In the genomic region with DNA sequence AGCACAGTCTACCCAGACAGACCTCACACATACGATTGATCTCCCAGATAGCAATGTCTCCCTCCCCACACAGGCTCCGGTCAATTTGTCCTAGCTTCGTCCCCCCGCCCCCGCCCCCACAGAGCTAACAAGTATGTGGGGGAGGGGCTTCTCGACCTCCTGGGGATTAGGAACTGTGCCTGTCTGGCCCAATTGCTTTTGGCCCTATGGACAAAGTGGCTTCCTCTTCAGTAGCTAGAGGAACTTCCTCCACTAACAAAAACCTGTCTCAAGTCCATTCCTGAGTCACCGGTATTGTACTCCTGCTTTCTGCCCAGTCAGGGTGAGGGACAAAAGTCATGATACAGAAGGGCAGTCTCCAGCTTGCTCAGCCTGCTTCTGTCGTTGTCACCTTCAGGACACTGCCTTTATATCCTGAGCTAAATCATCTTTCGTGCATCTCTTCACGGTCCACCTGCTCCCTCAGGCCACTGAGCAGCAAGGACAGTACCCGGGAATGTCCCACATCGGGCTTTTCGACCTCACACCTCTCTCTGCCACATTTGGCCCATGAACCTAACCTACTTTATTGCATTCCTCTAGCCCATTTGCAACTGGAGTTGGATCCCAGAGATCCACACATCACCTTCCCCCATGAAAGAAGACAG, we compare ENCODE assay signal across 13 mouse cellular contexts. TPM values are rescaled to one million over a fixed set of nuclear protein-coding genes. Genes with fewer than 3 reads are reported as not detected.
DNase-seq lines count a peak whose midpoint lies in the region; ATAC-seq and TF ChIP-seq lines count a peak whose summit lies in the region.
"Had no signal": no experiment of that assay in that cellular context is flagged by ENCODE, and none has a peak within 500 bp of the region (broad histone marks: within the 10 kb centered on the region; RNA-seq: fewer than 3 reads in every experiment).

No protein-coding gene starts in this region.

- 0 out of 2 replicates have a peak overlapping the region, but pooled peaks have one; percentile 28 for H3K9ac ChIP-seq in kidney, embryonic 14.5 days (ENCODE audit: low read depth, low read length)
- H3K9ac ChIP-seq in hindbrain, embryonic 11.5 days (ENCODE audit: low read depth, low read length): no peak overlapping the region
- no peak overlapping the region for H3K9ac ChIP-seq in limb, embryonic 14.5 days (ENCODE audit: low read depth, low read length, severe bottlenecking)
- H3K9ac ChIP-seq in stomach, embryonic 15.5 days: no peak overlapping the region

- H3K27me3 ChIP-seq in kidney, embryonic 14.5 days (ENCODE audit: control insufficient read depth, insufficient read depth, low read length): peaks cover 52% of the 10 kb centered on the region
- peaks cover 22% of the 10 kb centered on the region for H3K27me3 ChIP-seq in hindbrain, embryonic 11.5 days (ENCODE audit: control insufficient read depth, insufficient read depth, low read length)
- peaks cover 47% of the 10 kb centered on the region for H3K27me3 ChIP-seq in limb, embryonic 14.5 days (ENCODE audit: control insufficient read depth, insufficient read depth, low read length)
- H3K27me3 ChIP-seq in stomach, embryonic 15.5 days (replicated peaks): peaks cover 51% of the 10 kb centered on the region

- no peak overlapping the region for H3K27ac ChIP-seq in kidney, embryonic 14.5 days (ENCODE audit: low read depth, low read length)
- H3K27ac ChIP-seq in hindbrain, embryonic 11.5 days (ENCODE audit: low read depth, low read length): peak overlapping the region; percentile 51; the same call in 1 of the 2 replicates
- H3K27ac ChIP-seq in limb, embryonic 14.5 days (replicated peaks; ENCODE audit: low read depth, low read length): no peak overlapping the region
- no peak overlapping the region for H3K27ac ChIP-seq in stomach, embryonic 15.5 days

- 3% methylated on average over 13 of the region's 13 CpGs for WGBS in kidney, embryonic 14.5 days
- 5% methylated on average over 13 of the region's 13 CpGs for WGBS in hindbrain, embryonic 11.5 days
- 8% methylated on average over 13 of the region's 13 CpGs for WGBS in limb, embryonic 14.5 days
- 14% methylated on average over 13 of the region's 13 CpGs for WGBS in stomach, embryonic 15.5 days

- ATAC-seq in kidney, embryonic 14.5 days (ENCODE audit: low FRiP score, low TSS enrichment): no peak
- no peak for ATAC-seq in hindbrain, embryonic 11.5 days (ENCODE audit: low FRiP score)
- ATAC-seq in limb, embryonic 14.5 days (ENCODE audit: low FRiP score, low read depth): no peak
- no peak for ATAC-seq in stomach, embryonic 15.5 days (ENCODE audit: insufficient read depth, low FRiP score, low read depth)
- ATAC-seq: inflammation-experienced regulatory T-cells, adult 6 months had no signal

- H3K4me2 ChIP-seq in kidney, embryonic 14.5 days (replicated peaks; ENCODE audit: low read depth, low read length): peak overlapping the region; percentile 63; the same call in 1 of the 2 replicates
- H3K4me2 ChIP-seq in hindbrain, embryonic 11.5 days (replicated peaks; ENCODE audit: low read depth, low read length): peak overlapping the region; percentile 15; the same call in 1 of the 2 replicates
- H3K4me2 ChIP-seq in limb, embryonic 14.5 days (replicated peaks; ENCODE audit: low read depth, low read length, severe bottlenecking): peak overlapping the region; percentile 80; the same call in 1 of the 2 replicates
- H3K4me2 ChIP-seq in stomach, embryonic 15.5 days: peak overlapping the region; percentile 89; the same call in 1 of the 2 replicates

- no peak for TF ChIP-seq POLR2A in limb, embryonic 14.5 days (IDR thresholded peaks at IDR 0.05; ENCODE audit: borderline replicate concordance, extremely low read depth, insufficient read depth, insufficient read length)

- no peak for DNase-seq in kidney, postnatal 4 days
- no peak for DNase-seq in hindbrain, embryonic 11.5 days (ENCODE audit: low spot score)
- DNase-seq in limb, embryonic 14.5 days (ENCODE audit: low spot score): no peak
- DNase-seq in cerebellum, postnatal 10 days: no peak
- DNase-seq in spleen, adult 18-20 months: no peak
- no peak for DNase-seq in adrenal gland, postnatal 25 days
- DNase-seq: cerebellum, adult 18-20 months; liver; thymus, postnatal 14 days had no signal

- no peaks in the 10 kb centered on the region for H3K9me3 ChIP-seq in kidney, embryonic 14.5 days (ENCODE audit: control insufficient read depth, low read length)
- H3K9me3 ChIP-seq in hindbrain, embryonic 11.5 days (ENCODE audit: control insufficient read depth, low read length): no peaks in the 10 kb centered on the region
- H3K9me3 ChIP-seq in limb, embryonic 14.5 days (ENCODE audit: control insufficient read depth, low read length): no peaks in the 10 kb centered on the region
- no peaks in the 10 kb centered on the region for H3K9me3 ChIP-seq in stomach, embryonic 15.5 days

- peaks cover 16% of the 10 kb centered on the region for H3K4me1 ChIP-seq in kidney, embryonic 14.5 days (ENCODE audit: control insufficient read depth, insufficient read depth, low read length)
- peaks cover 16% of the 10 kb centered on the region for H3K4me1 ChIP-seq in hindbrain, embryonic 11.5 days (replicated peaks; ENCODE audit: control insufficient read depth, insufficient read depth, low read length)
- peaks cover 8% of the 10 kb centered on the region for H3K4me1 ChIP-seq in limb, embryonic 14.5 days (ENCODE audit: control insufficient read depth, insufficient read depth, low read length)
- H3K4me1 ChIP-seq in stomach, embryonic 15.5 days: peaks cover 31% of the 10 kb centered on the region

- no peak overlapping the region for H3K4me3 ChIP-seq in kidney, embryonic 14.5 days (ENCODE audit: low read length)
- H3K4me3 ChIP-seq in hindbrain, embryonic 11.5 days (ENCODE audit: low read depth, low read length): no peak overlapping the region
- H3K4me3 ChIP-seq in limb, embryonic 14.5 days (replicated peaks; ENCODE audit: low read length): no peak overlapping the region
- 0 out of 2 replicates have a peak overlapping the region, but pooled peaks have one; percentile 41 for H3K4me3 ChIP-seq in stomach, embryonic 15.5 days (replicated peaks)

- no peaks in the 10 kb centered on the region for H3K36me3 ChIP-seq in kidney, embryonic 14.5 days (ENCODE audit: control insufficient read depth, insufficient read depth, low read length)
- no peaks in the 10 kb centered on the region for H3K36me3 ChIP-seq in hindbrain, embryonic 11.5 days (ENCODE audit: control insufficient read depth, insufficient read depth, low read length)
- H3K36me3 ChIP-seq in limb, embryonic 14.5 days (ENCODE audit: control insufficient read depth, insufficient read depth, low read length): no peaks in the 10 kb centered on the region
- H3K36me3 ChIP-seq in stomach, embryonic 15.5 days: no peaks in the 10 kb centered on the region

RNA-seq across cellular contexts. Expression of gene Slc22a7, which starts 15.2 kb away (rescaled TPM):
- not detected in 2 replicates for polyA plus RNA-seq in kidney, embryonic 14.5 days (2014; fragmentation: Nextera tagmentation; extraction: Ambion mirVana)
- not detected in 2 replicates for polyA plus RNA-seq in hindbrain, embryonic 11.5 days (2014; fragmentation: Nextera tagmentation; extraction: Ambion mirVana)
- not detected in 2 replicates for polyA plus RNA-seq in limb, embryonic 14.5 days (2012; rRNA removed)
- polyA plus RNA-seq in limb, embryonic 14.5 days (2014; fragmentation: Nextera tagmentation; extraction: Ambion mirVana): not detected in 2 replicates
- polyA plus RNA-seq in stomach, embryonic 15.5 days (2015; fragmentation: Nextera tagmentation; extraction: Ambion mirVana): not detected in 2 replicates
- not detected in 2 replicates for total RNA-seq in adrenal gland, postnatal 25 days (2021)
- total RNA-seq: CH12.LX had no signal
- polyA plus RNA-seq: inflammation-experienced regulatory T-cells, adult 6 months had no signal

RNA-seq across cellular contexts. Expression of gene Crip3, which starts 24.7 kb away (rescaled TPM):
- polyA plus RNA-seq in kidney, embryonic 14.5 days (2014; fragmentation: Nextera tagmentation; extraction: Ambion mirVana): 0.38 and 0.60 TPM in 2 replicates
- polyA plus RNA-seq in hindbrain, embryonic 11.5 days (2014; fragmentation: Nextera tagmentation; extraction: Ambion mirVana): 0.74 and 0.86 TPM in 2 replicates
- polyA plus RNA-seq in limb, embryonic 14.5 days (2012; rRNA removed): 4.5 and 6.8 TPM in 2 replicates
- 1.4 and 3.1 TPM in 2 replicates for polyA plus RNA-seq in limb, embryonic 14.5 days (2014; fragmentation: Nextera tagmentation; extraction: Ambion mirVana)
- 1.3 and 1.9 TPM in 2 replicates for polyA plus RNA-seq in stomach, embryonic 15.5 days (2015; fragmentation: Nextera tagmentation; extraction: Ambion mirVana)
- 0.61 and 1.4 TPM in 2 replicates for total RNA-seq in adrenal gland, postnatal 25 days (2021)
- total RNA-seq: CH12.LX had no signal
- polyA plus RNA-seq: inflammation-experienced regulatory T-cells, adult 6 months had no signal

RNA-seq across cellular contexts. Expression of gene Ttbk1, which starts 34.0 kb away (rescaled TPM):
- 0.04 and 0.11 TPM in 2 replicates for polyA plus RNA-seq in kidney, embryonic 14.5 days (2014; fragmentation: Nextera tagmentation; extraction: Ambion mirVana)
- 2.3 and 2.4 TPM in 2 replicates for polyA plus RNA-seq in hindbrain, embryonic 11.5 days (2014; fragmentation: Nextera tagmentation; extraction: Ambion mirVana)
- 0.31 and 0.49 TPM in 2 replicates for polyA plus RNA-seq in limb, embryonic 14.5 days (2012; rRNA removed)
- 0.06 and 0.12 TPM in 2 replicates for polyA plus RNA-seq in limb, embryonic 14.5 days (2014; fragmentation: Nextera tagmentation; extraction: Ambion mirVana)
- 0.27 and 0.31 TPM in 2 replicates for polyA plus RNA-seq in stomach, embryonic 15.5 days (2015; fragmentation: Nextera tagmentation; extraction: Ambion mirVana)
- total RNA-seq in adrenal gland, postnatal 25 days (2021): 0.52 and 0.55 TPM in 2 replicates

RNA-seq across cellular contexts. Expression of gene Dnph1, which starts 43.1 kb away (rescaled TPM):
- 67.9 and 71.2 TPM in 2 replicates for polyA plus RNA-seq in kidney, embryonic 14.5 days (2014; fragmentation: Nextera tagmentation; extraction: Ambion mirVana)
- polyA plus RNA-seq in hindbrain, embryonic 11.5 days (2014; fragmentation: Nextera tagmentation; extraction: Ambion mirVana): 59.7 and 64.7 TPM in 2 replicates
- 23.8 and 30.0 TPM in 2 replicates for polyA plus RNA-seq in limb, embryonic 14.5 days (2012; rRNA removed)
- 34.5 and 37.6 TPM in 2 replicates for polyA plus RNA-seq in limb, embryonic 14.5 days (2014; fragmentation: Nextera tagmentation; extraction: Ambion mirVana)
- polyA plus RNA-seq in stomach, embryonic 15.5 days (2015; fragmentation: Nextera tagmentation; extraction: Ambion mirVana): 47.7 and 49.7 TPM in 2 replicates
- 5.3 and 8.4 TPM in 2 replicates for total RNA-seq in adrenal gland, postnatal 25 days (2021)

Comparison
In these comparisons a context has a peak if more than half of its experiments do, and no peak if none do; other contexts are left out.
1. H3K4me2 ChIP-seq: peak in every context shown above with its lines; median percentile 89 in stomach, embryonic 15.5 days; 80 in limb, embryonic 14.5 days; 63 in kidney, embryonic 14.5 days; 15 in hindbrain, embryonic 11.5 days.